Mouse (Mus musculus): ENCODE measurements at regions not wholly inside any gene's neighbourhood (a gene's known extent, or its start where the extent isn't known, plus 50 kb on each side); places are given as distances from the start of the nearest gene placed in this dataset.
A peak's percentile ranks its signal among the peaks of the same experiment; 100 is the strongest.
"Not testable (repeated sequence)": the region's sequence is repeated elsewhere in the genome, so short reads cannot be mapped to it uniquely, and the experiment has no call there.

DNA sequence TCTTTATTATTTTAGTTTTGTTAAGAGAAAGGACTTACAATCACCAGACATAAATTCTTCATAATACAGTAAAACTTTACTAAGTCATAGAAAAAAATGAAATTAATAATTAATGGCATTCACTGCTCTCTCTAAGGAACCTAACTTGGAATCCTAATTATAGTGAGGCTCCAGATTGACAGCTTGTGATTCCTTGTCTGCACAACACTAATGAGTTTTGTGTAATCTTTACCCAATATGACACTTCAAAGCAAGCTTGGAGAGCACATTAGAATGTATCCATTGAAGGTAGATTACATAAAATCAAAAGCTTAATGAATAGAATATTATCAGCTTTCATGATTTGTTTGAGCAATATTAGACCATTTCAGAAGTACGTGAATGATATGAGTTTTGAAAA is 1914.7 kb downstream of the Efna5 start:
- DNase-seq, result no peak

DNA sequence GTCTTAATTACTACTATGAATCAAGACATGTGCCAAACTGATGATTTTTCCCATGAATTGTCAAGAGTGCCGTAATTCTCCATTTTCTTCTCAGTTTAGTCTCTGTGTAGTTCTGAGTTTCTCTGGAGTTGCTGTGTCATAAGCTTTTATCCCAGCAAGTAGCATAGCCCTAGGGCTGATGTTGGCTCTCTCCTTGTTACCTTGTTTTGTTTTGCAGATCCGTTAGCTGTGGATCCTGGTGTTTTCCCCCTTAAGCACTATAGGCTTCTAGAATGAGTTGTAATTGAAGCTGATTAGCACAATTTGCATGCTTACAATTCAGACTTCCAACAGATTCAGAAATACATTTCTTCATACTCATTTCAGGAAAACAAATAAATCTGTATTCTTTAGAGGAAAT is 1915.5 kb downstream of the Efna5 start:
- DNase-seq, result no peak

DNA sequence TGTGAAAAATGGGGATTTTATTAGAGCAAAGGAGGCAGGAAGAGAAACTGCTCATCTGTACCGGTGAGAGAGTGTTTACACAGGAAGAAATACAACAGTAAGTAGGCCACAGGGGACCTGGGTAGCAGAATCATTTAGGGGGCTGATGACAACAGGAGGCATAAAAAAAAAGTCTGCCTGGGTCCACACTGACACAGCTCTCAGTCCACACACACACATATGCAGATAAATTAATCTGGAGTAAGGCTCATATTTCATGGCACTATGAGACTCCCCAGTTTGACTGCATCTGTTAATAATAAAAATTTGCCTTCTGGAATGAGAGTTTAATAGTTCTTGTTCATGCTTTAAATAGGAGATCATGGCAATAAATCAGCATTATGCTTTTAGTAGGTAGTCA is 1929.7 kb downstream of the Efna5 start:
- DNase-seq, result no peak

- no peak for DNase-seq
These were observed 1924.8 kb upstream of the Nudt12 start for GRCm38 (mm10) chr17:60937754-60938508.

- DNase-seq, result no peak
These were observed 1921.1 kb upstream of the Nudt12 start for GRCm38 (mm10) chr17:60934223-60934622.

- DNase-seq, result no peak
These were observed 1912.7 kb upstream of the Nudt12 start for GRCm38 (mm10) chr17:60925822-60926383.

GRCm38 (mm10) chr17:60882721-60883120 is 1869.5 kb upstream of the Nudt12 start:
- not testable (repeated sequence) for DNase-seq

- DNase-seq, result no peak
These were observed 1844.3 kb upstream of the Nudt12 start for GRCm38 (mm10) chr17:60857445-60857844.

DNA sequence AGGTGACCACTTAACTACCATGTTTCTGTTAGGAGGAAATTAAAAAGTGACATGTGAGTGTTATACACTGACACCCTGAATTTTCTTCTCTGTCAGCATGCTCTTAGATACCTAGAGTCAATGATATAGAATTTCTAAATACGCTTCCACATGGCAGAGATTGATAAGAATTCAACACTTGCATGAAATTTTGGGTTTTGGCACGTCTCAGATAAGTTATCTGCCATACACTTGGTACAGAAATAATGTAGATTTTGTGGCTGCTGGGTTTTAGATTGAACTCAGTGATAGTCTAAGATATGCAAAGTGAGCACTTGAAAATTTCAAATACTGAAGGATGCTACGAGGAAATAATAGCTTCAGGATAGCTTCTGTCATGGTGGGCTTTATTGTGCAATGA is 1841.5 kb upstream of the Nudt12 start:
- no peak for DNase-seq

DNA sequence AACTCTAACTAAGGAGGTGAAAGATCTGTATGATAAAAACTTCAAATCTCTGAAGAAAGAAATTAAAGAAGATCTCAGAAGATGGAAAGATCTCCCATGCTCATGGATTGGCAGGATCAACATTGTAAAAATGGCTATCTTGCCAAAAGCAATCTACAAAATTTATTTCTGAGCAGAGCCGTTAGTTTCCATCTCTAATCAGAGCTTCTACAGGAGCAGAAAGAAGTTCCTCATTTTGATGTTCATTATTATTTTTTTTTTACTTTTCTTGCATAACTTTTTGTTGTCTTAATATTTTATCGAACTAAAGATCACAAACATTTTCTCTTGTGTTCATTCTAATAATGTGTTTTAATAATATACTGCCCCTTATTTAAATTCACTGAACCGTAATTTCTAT is 1825.6 kb upstream of the Nudt12 start:
- DNase-seq, result not testable (repeated sequence)

DNA sequence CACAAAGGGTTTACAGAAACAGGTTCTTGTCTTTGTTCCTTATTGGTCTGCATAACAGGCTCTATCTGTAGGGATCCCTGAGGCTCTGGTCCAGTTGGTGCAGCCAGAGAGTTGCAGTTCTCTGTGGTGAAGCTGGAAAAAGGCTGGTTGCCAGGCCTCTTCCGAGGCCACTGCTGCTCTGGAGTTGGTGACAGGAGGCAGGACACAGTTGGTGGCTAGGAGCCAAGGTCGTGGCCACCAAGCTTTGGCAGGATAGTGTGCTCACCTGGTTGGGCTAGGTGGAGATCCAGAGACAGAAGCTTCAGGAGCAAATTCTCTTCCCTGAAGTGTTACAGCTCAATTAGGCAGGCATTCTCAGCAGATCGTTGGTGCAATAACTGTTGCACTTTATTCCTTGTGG is 1819.4 kb upstream of the Nudt12 start:
- DNase-seq, result peak; percentile 5

GRCm38 (mm10) chr17:60830498-60830897 is 1817.3 kb upstream of the Nudt12 start:
- DNase-seq, result no peak

GRCm38 (mm10) chr17:60804715-60805449 is 1791.7 kb upstream of the Nudt12 start:
- DNase-seq, result no peak

DNA sequence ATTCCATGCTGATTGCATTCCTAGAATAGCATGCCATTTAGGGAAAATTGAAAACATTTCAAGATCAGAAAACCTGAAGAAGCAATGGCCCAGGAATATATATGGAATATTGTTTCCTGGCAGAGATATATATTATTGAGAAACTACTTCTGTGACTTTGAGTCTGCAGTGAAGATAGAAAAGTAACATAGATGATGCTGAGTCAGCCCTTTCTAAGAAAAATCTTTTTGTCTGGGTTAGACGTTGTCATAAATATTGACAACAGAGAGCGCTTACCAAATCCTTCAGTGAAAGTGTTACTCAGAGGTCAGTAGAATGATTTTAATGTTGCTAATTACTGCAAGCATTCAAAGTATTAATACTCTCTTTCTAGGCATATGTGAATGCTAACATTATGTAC is 1749.1 kb upstream of the Nudt12 start:
- DNase-seq, result no peak

- DNase-seq, result no peak
These were observed 1747.9 kb upstream of the Nudt12 start for GRCm38 (mm10) chr17:60761100-60761499.

DNA sequence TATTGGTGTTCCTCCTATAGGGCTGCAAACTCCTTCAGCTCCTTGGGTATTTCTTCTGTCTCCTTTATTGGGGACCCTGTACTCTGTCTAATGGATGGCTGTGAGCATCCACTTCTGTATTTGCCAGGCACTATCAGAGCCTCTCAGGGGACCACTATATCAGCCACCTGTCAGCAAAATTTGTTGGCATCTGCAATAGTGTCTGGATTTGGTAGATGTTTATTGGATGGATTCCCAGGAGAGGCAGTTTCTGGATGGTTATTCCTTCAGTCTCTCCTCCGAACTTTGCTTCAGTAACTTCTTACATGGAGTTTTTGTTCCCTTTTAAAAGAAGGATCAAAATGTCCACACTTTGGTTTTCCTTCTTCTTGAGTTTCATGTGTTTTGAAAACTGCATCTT is 1729.7 kb upstream of the Nudt12 start:
- no peak for DNase-seq

- no peak for DNase-seq
These were observed 1725.0 kb upstream of the Nudt12 start for GRCm38 (mm10) chr17:60738211-60738610.

GRCm38 (mm10) chr17:60720138-60720537 is 1707.0 kb upstream of the Nudt12 start:
- DNase-seq, result no peak

DNA sequence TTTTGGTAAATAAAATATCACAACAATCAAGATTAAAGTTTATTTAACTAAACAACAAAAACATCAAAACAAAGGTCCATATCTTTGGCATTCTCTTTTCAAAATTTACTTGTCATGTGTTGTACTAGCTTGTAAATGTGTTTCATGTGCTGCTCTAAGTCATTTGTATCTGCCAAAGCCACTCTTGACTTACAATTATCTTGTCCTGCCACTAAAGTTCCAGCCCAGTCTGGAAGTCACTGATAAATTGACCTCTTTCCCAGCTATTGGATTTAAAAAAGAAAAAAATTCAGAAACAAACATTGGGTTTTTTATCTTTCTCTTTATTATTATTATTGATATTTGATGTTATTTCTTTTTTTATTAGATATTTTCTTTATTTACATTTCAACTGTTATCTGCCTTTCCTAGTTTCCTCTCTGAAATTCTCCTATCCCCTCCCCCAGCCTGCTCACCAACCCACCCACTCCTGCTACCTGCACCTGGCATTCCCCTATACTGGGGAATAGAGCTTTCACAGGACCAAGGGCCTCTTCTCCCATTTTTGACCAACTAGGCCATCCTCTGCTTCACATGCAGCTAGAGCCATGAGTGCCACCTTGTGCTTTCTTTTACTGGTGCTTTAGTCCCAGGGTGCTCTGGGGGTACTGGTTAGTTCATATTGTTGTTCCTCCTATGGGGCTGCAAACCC is 1704.9 kb upstream of the Nudt12 start:
- DNase-seq, result no peak

DNA sequence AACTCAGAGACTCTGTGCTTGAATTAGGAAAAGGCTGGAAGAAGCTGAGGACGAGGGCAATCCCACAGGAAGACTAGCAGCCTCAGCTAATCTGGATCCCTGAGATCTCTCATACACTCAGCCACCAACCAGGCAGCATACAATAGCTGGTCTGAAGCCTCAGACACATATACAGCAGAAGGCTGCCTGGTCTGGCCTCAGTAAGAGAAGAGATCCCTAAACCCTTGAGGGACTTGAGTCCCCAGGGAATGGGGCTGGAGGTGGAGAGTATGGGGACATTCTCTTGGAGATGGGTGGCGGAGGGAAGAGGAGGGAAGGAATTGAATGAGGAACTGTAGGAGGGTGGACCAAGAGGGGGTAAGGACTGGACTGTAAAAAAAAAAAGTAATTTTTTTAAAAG is 1704.3 kb upstream of the Nudt12 start:
- no peak for DNase-seq
